Mouse (Mus musculus) CD8-positive naive resting alpha-beta T cell, adult 2 months (primary cell): Measurements from ENCODE around the gene Cacna1a.

Experiments used
- DNase-seq, 2 experiments: peaks; one replicate each; pipeline ENCODE4 v3.0.0; 2022; ENCODE audit warnings: low read depth in 2 of 2, low spot score in 2 of 2

The Cacna1a gene

DNA sequence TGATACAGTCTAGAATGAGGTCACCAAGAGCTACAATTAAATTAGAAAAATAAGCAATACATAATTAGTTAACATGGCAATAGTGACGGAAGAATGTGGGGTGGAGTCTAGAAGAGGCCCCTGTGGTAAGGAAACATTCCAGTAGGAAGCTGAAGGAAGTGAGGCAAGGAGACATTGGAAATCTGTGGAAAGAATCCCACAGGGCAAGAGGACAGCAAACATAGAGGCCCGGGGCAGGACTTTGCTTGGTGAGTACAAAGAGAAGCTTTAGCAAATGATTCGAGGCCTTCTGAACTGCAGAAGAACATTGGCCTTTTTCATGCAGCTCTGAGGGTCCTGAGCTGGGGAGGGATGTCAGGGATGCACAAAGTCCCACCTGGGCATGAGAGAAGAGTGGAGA, at the start of gene Cacna1a:
TSS of gene Cacna1a (plus strand) at position 166 of the 400 bp plus-strand sequence.
- DNase-seq: no peak

DNA sequence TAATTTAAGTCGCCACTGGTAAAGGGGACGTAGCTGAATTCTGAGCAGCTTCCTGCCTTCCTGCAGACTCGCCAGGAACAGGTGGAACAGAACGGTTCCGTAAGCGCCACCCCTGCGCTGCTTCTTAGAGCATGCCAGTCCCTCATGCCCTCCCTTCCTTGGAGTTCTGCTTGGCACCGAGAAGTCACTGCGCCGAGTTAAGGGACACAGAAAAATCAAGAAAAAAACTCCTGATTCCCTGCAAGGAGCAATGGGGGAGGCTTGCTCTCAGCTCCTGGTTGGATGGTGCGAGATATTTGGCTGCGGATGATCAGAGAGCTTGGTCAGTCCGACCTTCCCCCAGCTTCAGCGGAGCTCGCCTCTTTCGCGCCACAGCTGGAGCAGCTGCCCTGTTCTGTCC, 49.7 kb upstream of the Cacna1a start:
- no peak for DNase-seq

DNA sequence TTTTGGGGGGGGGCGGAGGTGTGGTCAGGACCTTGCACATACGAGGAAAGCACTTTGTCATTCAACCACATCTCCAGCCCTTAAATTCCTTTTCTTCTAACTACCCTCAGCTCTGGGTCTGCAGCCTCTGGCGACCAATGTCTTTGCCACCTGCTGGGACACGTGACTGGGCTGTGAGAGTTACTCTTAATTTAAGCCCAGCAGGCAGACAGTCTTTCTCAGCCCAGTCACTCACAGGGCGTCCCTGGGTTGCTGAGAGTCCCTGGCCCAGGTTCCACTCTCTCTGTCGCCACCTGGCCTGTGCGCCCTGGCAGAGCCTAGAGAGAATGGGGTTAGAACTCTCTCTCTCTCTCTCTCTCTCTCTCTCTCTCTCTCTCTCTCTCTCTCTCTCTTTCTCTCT, 48.9 kb upstream of the Cacna1a start:
- DNase-seq: no peak

DNA sequence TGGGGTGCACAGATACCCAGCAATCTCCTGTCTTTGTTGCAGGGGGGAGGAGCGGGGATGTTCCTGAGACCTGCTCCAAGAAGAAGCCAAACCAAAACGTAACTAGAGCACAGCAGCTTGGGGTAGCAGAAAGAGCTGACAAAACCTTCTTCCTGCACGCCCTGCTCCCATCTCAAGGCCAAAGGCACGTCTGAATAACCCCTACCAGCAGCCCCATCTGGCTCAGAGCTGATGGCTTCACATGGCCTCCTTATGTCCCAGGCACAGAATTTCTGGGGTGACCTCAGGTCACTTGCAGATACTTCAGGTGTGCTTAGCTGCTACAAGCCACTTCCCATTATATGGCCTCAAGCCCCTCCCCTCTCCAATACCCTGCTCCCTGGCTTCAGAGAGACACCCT, 48.4 kb upstream of the Cacna1a start:
- DNase-seq: no peak

DNA sequence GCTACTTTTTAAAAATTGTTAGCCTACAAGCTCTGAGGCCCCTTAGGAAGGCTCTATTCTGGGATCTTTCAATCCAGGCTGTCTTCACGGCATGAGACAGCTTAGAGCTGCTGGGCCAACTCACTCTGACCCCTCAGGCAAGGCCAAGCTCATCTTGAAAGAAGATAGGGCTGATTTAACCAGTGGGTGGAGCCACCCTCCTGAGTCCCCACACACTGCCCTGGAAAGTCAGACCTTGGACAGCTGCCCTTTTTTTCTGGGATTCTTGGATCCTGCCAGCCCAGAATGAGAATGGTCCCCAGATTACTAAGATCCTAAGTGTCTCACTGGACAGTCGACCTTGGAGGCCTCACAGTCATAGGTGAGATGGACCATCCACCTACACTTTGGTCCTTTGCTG, 47.6 kb upstream of the Cacna1a start:
- no peak for DNase-seq

DNA sequence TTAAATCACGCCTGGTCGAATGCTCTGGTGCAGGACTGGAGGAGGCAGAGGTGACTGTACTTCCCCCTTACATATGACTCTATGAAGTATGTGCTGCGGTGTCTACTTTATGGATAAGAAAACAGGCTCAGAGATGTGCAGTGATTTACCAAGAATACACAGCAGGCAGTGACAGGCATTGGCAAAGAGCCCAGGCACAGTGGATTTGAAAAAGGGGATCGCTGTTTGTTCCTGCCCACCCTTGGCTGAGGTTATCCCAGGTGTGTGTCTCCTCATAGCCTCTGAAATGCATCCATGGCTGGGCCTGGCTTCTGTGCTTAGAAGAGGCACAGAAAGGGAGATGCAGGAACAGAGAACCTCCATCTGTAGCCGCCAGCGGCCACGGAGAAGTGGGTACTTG, 42.7 kb upstream of the Cacna1a start:
- DNase-seq: no peak

DNA sequence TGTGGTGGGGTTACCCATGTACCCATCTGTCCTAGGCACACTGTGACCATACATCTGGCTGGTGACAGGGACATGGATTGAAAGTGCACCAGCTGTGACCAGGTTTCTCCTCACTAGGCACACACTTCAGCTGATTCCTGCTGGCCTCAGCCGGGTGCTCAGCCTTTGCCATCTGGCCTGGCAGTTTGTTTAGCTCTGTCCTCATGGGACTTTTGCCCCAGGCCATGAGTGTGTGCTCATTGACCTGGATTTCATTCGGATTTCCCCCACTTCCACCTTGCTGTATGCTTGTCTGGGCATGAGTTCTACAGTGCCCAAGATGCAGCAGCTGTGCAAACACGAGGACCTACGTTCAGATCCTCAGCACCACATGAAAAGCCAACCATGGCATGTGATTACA, 41.8 kb upstream of the Cacna1a start:
- no peak for DNase-seq

DNA sequence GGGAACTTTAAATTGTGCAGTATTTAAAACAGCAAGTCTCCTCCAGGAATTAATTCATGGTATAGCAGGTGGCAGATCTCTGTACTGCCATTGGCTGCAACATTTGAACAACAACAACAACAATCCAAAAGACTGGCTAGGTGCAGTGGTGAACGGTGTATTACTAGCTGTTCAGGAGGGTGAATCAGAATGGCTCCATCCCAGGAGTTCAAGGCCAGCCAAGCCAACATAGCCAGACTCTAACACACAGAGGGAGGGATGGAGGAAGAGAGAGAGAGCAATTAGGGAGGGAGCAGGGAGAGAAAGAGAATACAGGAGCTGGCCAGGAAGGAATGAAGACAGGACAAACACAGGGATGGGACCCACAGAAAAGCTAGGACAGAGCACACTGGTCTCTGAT, 38.7 kb upstream of the Cacna1a start:
- DNase-seq: no peak

DNA sequence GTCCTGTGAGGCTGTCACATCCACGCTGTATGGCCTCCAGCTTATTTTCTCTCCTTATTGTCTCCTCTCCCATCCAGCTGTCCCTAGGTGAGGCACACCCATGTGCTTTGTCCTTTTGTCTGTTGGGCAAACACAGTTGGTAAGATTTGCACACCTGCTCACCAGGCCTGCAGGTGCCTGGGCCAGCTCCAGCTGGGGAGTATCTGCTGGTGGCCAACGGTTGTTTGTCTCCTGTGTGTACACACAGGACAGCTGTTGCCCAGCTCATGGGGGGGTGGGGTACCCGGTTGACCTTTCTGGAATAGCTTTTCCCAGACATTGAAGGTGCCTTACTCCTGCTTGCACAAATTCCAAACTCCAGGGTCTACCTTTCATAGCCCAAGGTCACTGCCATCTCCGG, 37.3 kb upstream of the Cacna1a start:
- DNase-seq: no peak

DNA sequence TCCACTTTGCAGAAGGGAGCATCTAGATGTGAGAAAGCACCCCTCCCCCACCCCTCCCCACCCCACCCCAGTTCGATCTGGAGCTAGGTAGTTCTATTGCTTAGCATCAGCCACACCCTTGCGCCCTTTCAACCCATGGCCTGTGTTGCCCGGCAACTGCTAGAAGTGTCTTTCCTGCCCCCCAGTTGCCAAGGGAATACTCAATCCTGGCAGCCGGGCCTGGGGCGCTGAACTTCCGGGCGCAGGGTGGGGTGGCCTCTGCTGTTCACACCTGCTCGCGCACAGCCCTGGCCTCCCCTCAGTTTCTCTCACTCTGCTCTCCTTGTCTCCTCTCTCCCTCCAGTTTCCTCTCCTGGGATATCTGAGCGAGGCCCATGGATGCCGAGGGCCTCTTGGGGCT, 31.8 kb upstream of the Cacna1a start:
- DNase-seq: no peak

DNA sequence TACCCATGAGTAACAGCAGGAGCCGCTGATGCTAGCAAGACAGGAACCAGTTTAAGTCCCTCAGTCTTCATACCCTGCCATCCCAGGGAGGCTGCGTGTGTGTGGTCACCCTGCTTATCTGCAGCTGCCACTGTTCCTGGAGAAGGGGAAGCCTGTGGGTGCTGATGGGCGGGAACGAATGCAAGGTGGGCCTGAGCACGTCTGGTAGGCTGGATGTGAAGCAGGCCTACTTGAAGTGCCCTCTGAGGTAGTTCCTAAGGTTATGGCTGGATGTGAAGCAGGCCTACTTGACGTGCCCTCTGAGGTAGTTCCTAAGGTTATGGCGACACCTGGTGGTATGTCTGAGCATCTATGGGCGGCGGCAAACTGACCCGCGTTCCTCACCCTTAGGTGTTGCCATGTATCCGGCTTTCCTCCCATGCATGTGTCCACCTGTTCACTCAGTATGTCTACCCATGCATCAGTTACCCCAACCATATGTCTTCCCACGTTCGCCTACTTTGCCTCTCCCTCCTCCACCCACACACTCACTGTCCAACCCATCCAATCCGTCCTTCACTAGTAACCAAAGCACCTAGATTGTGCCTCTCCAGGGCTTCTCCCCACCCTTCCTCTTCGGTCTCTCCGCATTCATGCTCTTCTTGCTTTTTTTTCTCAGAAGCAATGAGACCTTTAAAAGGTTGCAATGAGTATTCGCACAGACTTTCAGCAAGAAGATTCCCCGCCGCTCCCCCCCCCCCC, 30.4 kb upstream of the Cacna1a start:
- DNase-seq: peak; percentile 70 to 74

DNA sequence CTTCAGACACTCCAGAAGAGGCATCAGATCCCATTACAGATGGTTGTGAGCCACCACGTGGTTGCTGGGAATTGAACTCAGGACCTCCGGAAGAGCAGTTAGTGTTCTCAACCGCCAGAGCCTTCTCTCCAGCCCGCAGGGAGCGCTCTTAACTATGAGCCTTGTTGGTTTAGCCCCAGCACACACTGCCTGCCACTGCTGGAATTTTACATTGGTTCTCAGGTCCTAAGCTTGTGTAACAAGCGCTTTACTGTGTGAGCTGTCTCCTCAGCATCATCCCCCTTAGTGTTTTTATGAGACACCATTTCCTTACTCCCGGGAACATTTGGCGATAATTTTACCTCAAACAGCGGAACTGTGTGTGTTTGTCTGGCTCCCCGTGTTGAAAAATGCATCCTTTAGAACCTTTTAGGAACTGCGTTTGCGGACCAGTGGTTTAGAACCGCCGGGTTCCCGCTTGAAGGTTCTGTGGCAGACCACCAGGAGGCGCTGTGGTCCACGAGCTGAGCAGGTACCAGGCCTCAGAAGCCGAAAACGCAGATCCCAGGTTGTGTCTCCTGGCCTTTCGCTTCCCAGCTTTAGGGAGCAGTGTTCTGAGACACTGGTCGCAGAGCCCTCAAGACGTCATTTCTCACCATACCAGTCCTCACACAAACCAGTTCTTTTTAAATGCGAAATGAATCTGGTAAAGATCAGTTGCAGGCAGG, 24.7 kb upstream of the Cacna1a start:
- peak; percentile 44 to 60 for DNase-seq

DNA sequence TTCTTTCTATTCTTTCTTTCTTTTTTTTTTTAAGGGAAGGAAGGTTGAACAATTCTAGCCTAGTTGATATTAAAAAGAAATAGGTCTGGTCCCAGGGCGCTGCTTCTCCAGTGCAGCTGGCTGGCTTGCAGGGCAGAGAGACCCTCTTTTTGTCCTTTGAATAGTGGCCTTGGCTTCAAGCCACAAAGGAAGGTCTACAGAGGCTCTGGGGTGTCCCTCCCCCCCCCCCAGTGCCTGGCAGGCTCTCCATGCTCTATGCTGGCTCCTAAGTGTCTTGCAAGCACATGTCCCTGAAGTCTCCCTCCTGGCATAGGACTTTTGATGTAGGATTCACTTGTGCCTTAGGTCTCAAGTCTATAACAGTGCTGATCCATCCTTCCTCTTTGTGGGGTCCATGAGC, 23.0 kb upstream of the Cacna1a start:
- DNase-seq: no peak

DNA sequence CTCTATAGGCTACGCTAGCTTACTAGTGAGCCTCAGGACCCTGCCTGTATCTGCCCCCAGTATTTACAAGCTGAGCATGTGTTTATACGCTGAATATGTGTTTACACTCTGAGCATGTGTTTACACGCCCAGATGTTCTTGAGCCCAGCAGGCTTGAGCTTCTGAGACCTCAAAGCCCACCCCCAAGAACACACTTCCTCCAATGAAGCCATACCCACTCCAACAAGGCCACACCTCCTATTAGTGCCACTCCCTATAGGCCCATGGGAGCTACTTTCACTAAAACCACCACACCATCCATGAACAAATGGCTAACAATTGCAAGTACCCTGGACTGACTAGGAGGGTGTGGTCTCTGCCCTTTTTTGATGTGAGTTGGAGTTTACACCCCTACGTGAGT, 17.3 kb upstream of the Cacna1a start:
- no peak for DNase-seq

DNA sequence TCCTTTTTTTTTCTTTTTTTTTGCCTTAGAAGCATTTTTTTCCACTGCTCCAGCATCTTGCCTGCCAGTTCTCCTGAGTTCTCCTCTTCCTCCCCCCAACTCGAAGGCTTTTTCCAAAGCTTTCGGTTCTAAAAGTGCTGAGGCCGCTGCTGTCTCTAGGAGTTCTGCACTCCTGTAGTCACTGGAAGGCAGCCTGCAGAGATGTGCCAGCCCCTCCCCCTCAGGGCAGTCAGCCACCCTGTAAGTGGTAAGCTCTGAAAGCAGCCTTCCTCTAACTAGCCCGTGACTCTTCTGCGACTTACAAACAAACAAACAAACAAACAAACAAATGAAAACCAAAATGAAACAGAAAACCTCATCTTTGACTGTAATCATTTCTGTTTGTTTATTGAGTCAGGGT, 13.2 kb upstream of the Cacna1a start:
- no peak for DNase-seq

DNA sequence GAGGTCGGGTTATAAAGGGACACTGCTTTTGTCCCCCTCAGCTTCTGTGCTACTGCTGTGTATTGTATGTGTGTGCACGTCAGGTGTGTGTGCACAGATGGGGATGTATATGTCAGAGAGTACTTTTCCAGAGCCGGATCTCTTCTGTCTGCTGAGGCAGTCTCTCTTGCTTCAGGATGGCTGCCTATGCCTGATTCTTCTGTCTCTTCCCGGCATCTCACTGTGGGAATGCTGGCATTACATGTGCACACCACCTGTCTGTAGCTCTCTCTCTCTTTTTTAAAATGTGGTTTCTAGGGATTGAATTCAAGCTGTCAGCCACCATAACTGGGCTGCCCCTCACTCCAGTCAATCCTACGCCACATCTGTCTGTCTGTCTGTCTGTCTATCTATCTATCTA, 12.4 kb upstream of the Cacna1a start:
- no peak for DNase-seq

DNA sequence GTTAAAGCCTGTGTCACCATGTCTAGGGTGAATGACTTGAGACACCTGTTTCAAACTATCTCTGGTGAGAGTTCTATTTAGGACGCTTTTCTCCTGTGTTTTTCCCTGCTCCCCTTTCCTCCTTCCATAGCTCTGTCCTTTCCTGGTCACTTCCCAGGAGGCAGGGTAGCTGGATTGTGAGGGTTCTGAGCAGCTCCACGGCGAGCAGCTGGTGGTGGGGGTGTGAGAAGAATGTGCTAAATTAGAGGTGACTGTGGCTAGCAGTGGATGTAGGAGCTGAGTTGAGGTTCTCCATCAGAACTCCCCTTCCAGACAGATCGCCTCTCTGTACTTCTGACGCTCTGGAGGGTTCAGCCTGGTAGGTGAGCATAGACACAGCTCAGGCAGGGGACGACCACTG, 11.7 kb upstream of the Cacna1a start:
- DNase-seq: no peak

DNA sequence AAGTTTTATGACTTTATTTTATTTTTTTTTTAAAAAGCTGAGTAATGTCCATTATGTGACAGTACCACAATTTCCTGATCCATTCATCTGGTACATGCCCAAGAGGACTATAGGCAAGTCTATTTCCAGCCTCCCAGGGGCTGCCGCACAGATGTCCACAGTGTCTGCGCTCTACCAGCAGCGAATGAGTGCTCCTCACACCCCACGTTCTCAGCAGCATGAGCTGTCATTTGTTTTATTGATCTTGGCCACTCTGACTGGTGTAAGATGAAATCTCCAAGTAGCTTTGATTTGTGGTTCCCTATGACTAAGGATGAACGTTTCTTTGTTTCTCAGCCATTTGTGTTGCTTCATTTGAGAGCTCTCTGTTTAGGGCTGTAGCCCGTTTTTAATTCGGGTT, 6.6 kb upstream of the Cacna1a start:
- no peak for DNase-seq

DNA sequence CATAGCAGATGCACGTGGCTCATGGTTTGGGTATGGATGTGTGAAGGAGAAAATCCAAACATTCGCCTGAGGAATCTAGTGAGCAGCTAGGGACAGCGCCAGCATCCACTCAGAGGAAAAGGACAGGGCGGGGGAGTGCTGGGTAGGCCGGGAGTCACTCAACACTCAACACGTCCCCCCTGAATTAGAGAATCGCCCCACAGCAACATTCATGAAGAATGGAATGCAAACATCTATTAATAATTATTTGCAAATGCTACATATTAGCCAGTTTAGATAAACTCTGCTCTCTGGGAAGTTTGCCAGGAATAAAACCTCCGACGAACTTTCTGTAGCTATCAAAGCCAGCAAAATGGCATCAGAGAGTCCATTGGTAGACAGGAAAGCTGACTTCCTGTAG, 533 bp downstream of the Cacna1a start:
- DNase-seq: no peak

DNA sequence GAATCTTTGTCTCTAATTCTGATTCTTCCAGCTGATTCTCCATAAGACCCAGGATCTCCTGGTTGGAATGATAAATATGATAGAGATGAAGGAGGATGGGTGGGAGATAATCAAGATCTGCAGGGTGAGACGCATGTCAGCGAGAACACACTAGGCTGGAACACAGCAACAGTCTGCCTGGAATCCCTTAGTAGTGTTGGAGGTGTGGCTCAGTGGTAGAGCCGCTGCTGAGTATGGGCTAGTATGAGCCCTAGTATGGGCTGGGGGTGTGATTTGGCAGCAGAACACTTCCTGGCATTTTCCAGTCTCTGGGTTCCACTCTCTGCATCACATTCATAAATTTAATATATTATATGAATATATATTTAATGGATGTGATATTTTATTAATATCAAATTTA, 933 bp downstream of the Cacna1a start:
- DNase-seq: no peak

DNA sequence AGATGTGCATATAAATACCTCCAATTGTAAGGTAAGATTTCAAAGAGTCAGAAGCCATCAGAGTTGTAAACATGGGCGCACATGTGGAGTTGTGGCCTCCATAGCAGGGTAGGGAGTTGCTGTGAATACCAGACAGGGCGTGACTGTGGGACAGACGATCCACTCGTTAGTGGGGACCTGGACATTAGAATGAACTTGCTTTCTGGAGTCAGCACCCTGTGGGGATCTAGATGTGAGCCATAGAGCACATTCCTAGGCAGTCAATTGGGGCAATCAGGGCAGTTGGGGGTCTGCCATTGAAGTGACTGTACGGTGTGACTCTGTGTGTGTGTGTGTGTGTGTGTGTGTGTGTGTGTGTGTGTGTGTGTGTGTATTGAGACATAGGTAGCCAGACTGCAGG, 3.4 kb downstream of the Cacna1a start:
- no peak for DNase-seq

DNA sequence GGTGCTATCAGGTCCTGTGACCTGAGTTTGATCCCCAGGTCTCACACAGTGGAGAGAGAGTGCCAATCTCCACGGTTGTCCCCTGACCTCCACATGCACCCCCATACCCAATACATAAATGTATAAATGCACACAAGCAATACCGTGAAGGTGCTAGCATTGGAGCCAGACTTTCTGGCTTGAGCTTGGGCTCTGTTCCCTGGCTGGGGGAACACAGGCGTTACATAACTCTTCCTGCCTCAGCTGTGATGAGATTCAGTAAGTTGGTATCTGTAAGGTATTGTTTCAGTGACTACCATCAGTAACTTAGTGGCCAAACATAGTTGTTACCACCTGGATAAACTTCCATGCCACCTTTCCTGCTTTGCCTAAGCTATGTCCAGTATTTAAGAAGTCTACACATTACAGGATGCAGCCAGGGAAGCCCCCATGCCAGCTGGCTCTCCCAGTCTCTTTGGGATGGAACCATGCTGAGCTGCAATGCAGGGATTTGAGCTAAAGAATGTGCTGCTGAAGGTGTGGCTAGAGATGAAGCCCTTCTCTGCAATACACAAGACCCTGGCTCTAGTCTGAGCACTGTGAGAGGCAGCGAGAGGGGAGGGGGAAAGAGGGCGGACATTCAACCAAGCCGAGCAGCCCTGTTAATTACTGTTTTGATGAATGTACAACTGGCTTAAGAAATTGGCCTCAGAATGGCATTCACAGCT, 7.7 kb downstream of the Cacna1a start:
- no peak for DNase-seq
